Mouse (Mus musculus): ENCODE measurements around the gene Rnf150.

DNA sequence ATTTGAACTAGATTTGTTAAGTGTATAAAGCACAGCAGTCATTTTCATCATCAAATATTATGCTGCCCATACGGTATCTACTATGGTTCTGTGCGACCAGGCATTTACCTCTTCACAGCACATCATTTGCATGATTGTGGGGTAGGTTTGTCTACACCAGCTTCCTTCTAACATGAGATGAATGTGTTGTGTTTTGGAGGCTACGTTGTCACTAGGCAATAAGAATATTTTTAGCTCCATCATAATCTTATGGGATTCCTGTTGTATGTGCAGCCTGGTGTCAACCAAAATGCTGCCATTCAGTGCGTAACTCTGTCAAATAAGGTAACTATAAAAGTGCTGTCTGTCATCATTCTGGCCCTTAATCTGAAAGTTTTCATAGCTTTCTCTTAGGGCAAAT, 24.1 kb downstream of the Rnf150 start:
- no peak for TF ChIP-seq CTCF (IDR thresholded peaks at IDR 0.05; ENCODE audit: borderline replicate concordance, insufficient read depth, low read depth, low read length)
- no peak for TF ChIP-seq POLR2A (IDR thresholded peaks at IDR 0.05; ENCODE audit: borderline replicate concordance, insufficient read depth, low read length)
